Mouse (Mus musculus): ENCODE results near the gene Vwa2. TPM values are rescaled to one million over a fixed set of nuclear protein-coding genes. Genes with fewer than 3 reads are reported as not detected.

The Vwa2 gene
- polyA plus RNA-seq, 1 experiment from 2014 or later: 18.3 TPM

GRCm38 (mm10) chr19:56877364-56877763, 3.3 kb downstream of the Vwa2 start:
- no peak overlapping the region for H3K27ac ChIP-seq
- no peak overlapping the region for H3K4me3 ChIP-seq (replicated peaks; ENCODE audit: low read depth, low read length)
- no peaks in the 10 kb centered on the region for H3K9me3 ChIP-seq (replicated peaks; ENCODE audit: low read length)
- no peaks in the 10 kb centered on the region for H3K36me3 ChIP-seq (ENCODE audit: insufficient read depth, low read length)
- 64% methylated on average over 6 of the region's 6 CpGs for WGBS
- DNase-seq (ENCODE audit: low spot score) (no peak), ATAC-seq (replicated peaks; ENCODE audit: low FRiP score, low read depth) (no peak)
- H3K4me2 ChIP-seq (ENCODE audit: low read length): no peak overlapping the region
- H3K4me1 ChIP-seq (replicated peaks; ENCODE audit: insufficient read depth, low read length): peaks cover 9% of the 10 kb centered on the region
- TF ChIP-seq CTCF (IDR thresholded peaks at IDR 0.05; ENCODE audit: low read depth): no peak
- peaks cover 13% of the 10 kb centered on the region for H3K27me3 ChIP-seq (ENCODE audit: insufficient read depth, low read length)
- no peak overlapping the region for H3K9ac ChIP-seq (ENCODE audit: low read depth, low read length)

- ATAC-seq (replicated peaks; ENCODE audit: low FRiP score, low read depth) (no peak), DNase-seq (ENCODE audit: low spot score) (peak; percentile 56)
- Histone ChIP-seq H3K4me3 (replicated peaks; ENCODE audit: low read depth, low read length) (no peak overlapping the region), H3K4me2 (ENCODE audit: low read length) (no peak overlapping the region), H3K27ac (peak overlapping the region; percentile 48; the same call in 1 of the 2 replicates), H3K9ac (ENCODE audit: low read depth, low read length) (no peak overlapping the region), H3K4me1 (replicated peaks; ENCODE audit: insufficient read depth, low read length) (no peaks in the 10 kb centered on the region; the same call in 1 of the 2 replicates), H3K27me3 (ENCODE audit: insufficient read depth, low read length) (no peaks in the 10 kb centered on the region), H3K36me3 (ENCODE audit: insufficient read depth, low read length) (no peaks in the 10 kb centered on the region), H3K9me3 (replicated peaks; ENCODE audit: low read length) (no peaks in the 10 kb centered on the region)
- WGBS: 53% methylated on average over 10 of the region's 10 CpGs
- no peak for TF ChIP-seq CTCF (IDR thresholded peaks at IDR 0.05; ENCODE audit: low read depth)
Observed at GRCm38 (mm10) chr19:56887879-56888278, 13.8 kb downstream of the Vwa2 start.

- Histone ChIP-seq H3K9me3 (replicated peaks; ENCODE audit: low read length) (no peaks in the 10 kb centered on the region), H3K36me3 (ENCODE audit: insufficient read depth, low read length) (no peaks in the 10 kb centered on the region), H3K27me3 (ENCODE audit: insufficient read depth, low read length) (no peaks in the 10 kb centered on the region), H3K4me3 (replicated peaks; ENCODE audit: low read depth, low read length) (no peak overlapping the region), H3K27ac (no peak overlapping the region), H3K4me2 (ENCODE audit: low read length) (no peak overlapping the region), H3K4me1 (replicated peaks; ENCODE audit: insufficient read depth, low read length) (no peaks in the 10 kb centered on the region; the same call in 1 of the 2 replicates), H3K9ac (ENCODE audit: low read depth, low read length) (no peak overlapping the region)
- WGBS: 67% methylated on average over 5 of the region's 5 CpGs
- TF ChIP-seq CTCF (IDR thresholded peaks at IDR 0.05; ENCODE audit: low read depth): no peak
- no peak for ATAC-seq (replicated peaks; ENCODE audit: low FRiP score, low read depth)
- DNase-seq (ENCODE audit: low spot score): no peak
Observed at GRCm38 (mm10) chr19:56888654-56889053, 14.6 kb downstream of the Vwa2 start.

- ATAC-seq (replicated peaks; ENCODE audit: low FRiP score, low read depth) (peak; percentile 53), DNase-seq (ENCODE audit: low spot score) (no peak)
- Histone ChIP-seq H3K4me3 (replicated peaks; ENCODE audit: low read depth, low read length) (no peak overlapping the region), H3K36me3 (ENCODE audit: insufficient read depth, low read length) (no peaks in the 10 kb centered on the region), H3K27ac (no peak overlapping the region), H3K4me1 (replicated peaks; ENCODE audit: insufficient read depth, low read length) (no peaks in the 10 kb centered on the region; the same call in 1 of the 2 replicates), H3K27me3 (ENCODE audit: insufficient read depth, low read length) (no peaks in the 10 kb centered on the region), H3K9me3 (replicated peaks; ENCODE audit: low read length) (no peaks in the 10 kb centered on the region), H3K4me2 (ENCODE audit: low read length) (no peak overlapping the region), H3K9ac (ENCODE audit: low read depth, low read length) (no peak overlapping the region)
- 50% methylated on average over 2 of the region's 2 CpGs for WGBS
- no peak for TF ChIP-seq CTCF (IDR thresholded peaks at IDR 0.05; ENCODE audit: low read depth)
Observed at GRCm38 (mm10) chr19:56891438-56891837, 17.4 kb downstream of the Vwa2 start.

GRCm38 (mm10) chr19:56892586-56892985, 18.5 kb downstream of the Vwa2 start:
- Histone ChIP-seq H3K27me3 (ENCODE audit: insufficient read depth, low read length) (no peaks in the 10 kb centered on the region), H3K4me2 (ENCODE audit: low read length) (no peak overlapping the region), H3K36me3 (ENCODE audit: insufficient read depth, low read length) (no peaks in the 10 kb centered on the region), H3K4me1 (replicated peaks; ENCODE audit: insufficient read depth, low read length) (peaks cover 9% of the 10 kb centered on the region), H3K9me3 (replicated peaks; ENCODE audit: low read length) (no peaks in the 10 kb centered on the region), H3K27ac (no peak overlapping the region), H3K9ac (ENCODE audit: low read depth, low read length) (no peak overlapping the region), H3K4me3 (replicated peaks; ENCODE audit: low read depth, low read length) (no peak overlapping the region)
- DNase-seq (ENCODE audit: low spot score) (no peak), ATAC-seq (replicated peaks; ENCODE audit: low FRiP score, low read depth) (no peak)
- WGBS: 69% methylated on average over 5 of the region's 5 CpGs
- no peak for TF ChIP-seq CTCF (IDR thresholded peaks at IDR 0.05; ENCODE audit: low read depth)

- no peak for ATAC-seq (replicated peaks; ENCODE audit: low FRiP score, low read depth)
- no peak for DNase-seq (ENCODE audit: low spot score)
- Histone ChIP-seq H3K4me3 (replicated peaks; ENCODE audit: low read depth, low read length) (no peak overlapping the region), H3K9me3 (replicated peaks; ENCODE audit: low read length) (no peaks in the 10 kb centered on the region), H3K4me2 (ENCODE audit: low read length) (no peak overlapping the region), H3K4me1 (replicated peaks; ENCODE audit: insufficient read depth, low read length) (peaks cover 11% of the 10 kb centered on the region), H3K9ac (ENCODE audit: low read depth, low read length) (no peak overlapping the region), H3K27me3 (ENCODE audit: insufficient read depth, low read length) (no peaks in the 10 kb centered on the region), H3K27ac (no peak overlapping the region), H3K36me3 (ENCODE audit: insufficient read depth, low read length) (no peaks in the 10 kb centered on the region)
- TF ChIP-seq CTCF (IDR thresholded peaks at IDR 0.05; ENCODE audit: low read depth): no peak
- WGBS: 62% methylated on average over 5 of the region's 5 CpGs
Observed at GRCm38 (mm10) chr19:56893326-56893725, 19.3 kb downstream of the Vwa2 start.

GRCm38 (mm10) chr19:56897654-56898053, 23.6 kb downstream of the Vwa2 start:
- H3K9me3 ChIP-seq (replicated peaks; ENCODE audit: low read length): no peaks in the 10 kb centered on the region
- TF ChIP-seq CTCF (IDR thresholded peaks at IDR 0.05; ENCODE audit: low read depth): no peak
- no peak overlapping the region for H3K9ac ChIP-seq (ENCODE audit: low read depth, low read length)
- H3K36me3 ChIP-seq (ENCODE audit: insufficient read depth, low read length): no peaks in the 10 kb centered on the region
- peaks cover 16% of the 10 kb centered on the region for H3K4me1 ChIP-seq (replicated peaks; ENCODE audit: insufficient read depth, low read length)
- ATAC-seq (replicated peaks; ENCODE audit: low FRiP score, low read depth) (no peak), DNase-seq (ENCODE audit: low spot score) (no peak)
- H3K27ac ChIP-seq: peak overlapping the region; percentile 77
- H3K4me2 ChIP-seq (ENCODE audit: low read length): no peak overlapping the region
- H3K4me3 ChIP-seq (replicated peaks; ENCODE audit: low read depth, low read length): no peak overlapping the region
- 65% methylated on average over 16 of the region's 16 CpGs for WGBS
- H3K27me3 ChIP-seq (ENCODE audit: insufficient read depth, low read length): no peaks in the 10 kb centered on the region

Data from kidney, postnatal 0 days (tissue).